Mouse (Mus musculus) bone marrow, adult 2 months (tissue): ENCODE data around the gene Nabp2. TPM values are rescaled to one million over a fixed set of nuclear protein-coding genes. Genes with fewer than 3 reads are reported as not detected.

Source experiments
- H3K27ac ChIP-seq: fragments of 200-500 bp; 2 replicates; pipeline ENCODE4 v1.5.1; 2012; ENCODE audit warnings: low read depth, mild to moderate bottlenecking, control low read depth, inconsistent platforms, low read length; ENCODE audit not compliant: control insufficient read depth, poor library complexity, insufficient read depth
- H3K4me1 ChIP-seq: fragments of 200-500 bp; 2 replicates; pipeline ENCODE4 v1.6.1; 2011; ENCODE audit warnings: low read length; ENCODE audit not compliant: control insufficient read depth, insufficient read depth
- H3K4me3 ChIP-seq: fragments of 200-500 bp; replicated peaks from 2 replicates; pipeline ENCODE3; 2011; ENCODE audit warnings: mild to moderate bottlenecking, low read depth, low read length, control low read depth; ENCODE audit not compliant: control insufficient read depth
- CTCF ChIP-seq: fragments of 200-500 bp; IDR thresholded peaks from 2 replicates; pipeline ENCODE4 v1.5.1; 2011; ENCODE audit warnings: low read length, control low read depth; ENCODE audit not compliant: control insufficient read depth, insufficient read depth
- POLR2A ChIP-seq: fragments of 200-500 bp; IDR thresholded peaks from 2 replicates; pipeline ENCODE4 v1.6.1; 2011; ENCODE audit warnings: low read depth, mild to moderate bottlenecking, control low read depth, low read length, borderline replicate concordance; ENCODE audit not compliant: control insufficient read depth
- WGBS: fragments of 180-500 bp; shearing (Covaris S2); methylation state at CpG from one replicate; pipeline ENCODE4 v1.1.7; 2018; 5-methylcytosine and 5-hydroxymethylcytosine counted together
- polyA plus RNA-seq: library from polyadenylated mRNA; stranded (reverse); fragments of >200 nt; gene quantifications from 2 replicates; pipeline ENCODE4 v1.2.4, GENCODE M21; 2011; ENCODE audit warnings: low replicate concordance; ENCODE audit not compliant: missing spikeins, insufficient read depth, insufficient read length

Gene Nabp2
- polyA plus RNA-seq, 1 experiment: 40.0 TPM

DNA sequence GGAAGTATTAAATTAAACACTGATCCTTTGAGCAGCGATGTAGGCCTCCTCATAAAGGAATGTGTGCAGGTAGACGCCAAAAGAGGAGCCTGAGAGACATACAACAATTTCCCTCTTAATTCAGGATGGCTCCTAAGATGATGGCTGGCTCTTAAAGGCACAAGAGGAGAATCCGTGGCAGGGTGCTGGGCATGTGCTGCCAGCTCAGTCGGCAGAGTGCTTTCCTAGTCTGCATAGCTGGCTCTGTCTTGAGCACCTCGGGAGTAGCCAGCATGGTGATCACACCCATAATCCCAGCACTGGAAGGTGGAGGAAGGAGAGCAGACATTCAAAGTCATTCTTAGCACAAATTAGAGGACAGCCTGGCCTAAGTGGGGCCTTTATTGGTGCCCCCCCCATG lies 24.6 kb upstream of the Nabp2 start:
- no peak for TF ChIP-seq CTCF
- no peak for TF ChIP-seq POLR2A
- WGBS: 80% methylated on average over 5 of the region's 5 CpGs
- Histone ChIP-seq H3K4me1 (peaks cover 10% of the 10 kb centered on the region), H3K27ac (peak overlapping the region; percentile 93), H3K4me3 (no peak overlapping the region)

DNA sequence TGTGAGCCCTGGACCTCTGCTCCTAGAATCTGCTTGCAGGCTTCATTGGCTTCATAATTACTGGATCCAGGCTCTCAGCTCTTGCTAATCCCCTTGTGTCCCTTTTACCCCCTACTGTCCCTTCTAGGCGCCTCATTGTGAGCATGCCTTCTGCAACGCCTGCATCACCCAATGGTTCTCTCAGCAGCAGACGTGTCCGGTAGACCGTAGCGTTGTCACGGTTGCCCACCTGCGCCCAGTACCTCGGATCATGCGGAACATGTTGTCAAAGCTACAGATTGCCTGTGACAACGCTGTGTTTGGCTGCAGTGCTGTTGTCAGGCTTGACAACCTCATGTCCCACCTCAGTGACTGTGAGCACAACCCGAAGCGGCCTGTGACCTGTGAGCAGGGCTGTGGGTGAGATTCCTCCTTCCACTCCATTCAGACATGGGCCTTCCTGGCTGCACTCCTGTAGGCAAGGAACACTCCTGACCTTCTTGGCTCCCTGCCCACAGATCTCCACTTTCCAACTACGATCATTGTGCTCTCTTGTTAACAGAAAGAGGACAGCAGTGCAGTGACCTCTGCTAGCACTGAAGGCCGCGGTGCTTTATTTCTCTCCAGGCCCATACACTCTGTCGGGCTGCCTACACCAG lies 24.0 kb upstream of the Nabp2 start:
- TF ChIP-seq CTCF (no peak), POLR2A (no peak)
- 79% methylated on average over 17 of the region's 17 CpGs for WGBS
- peak overlapping the region; percentile 93 for H3K27ac ChIP-seq
- H3K4me1 ChIP-seq: peaks cover 10% of the 10 kb centered on the region
- no peak overlapping the region for H3K4me3 ChIP-seq

DNA sequence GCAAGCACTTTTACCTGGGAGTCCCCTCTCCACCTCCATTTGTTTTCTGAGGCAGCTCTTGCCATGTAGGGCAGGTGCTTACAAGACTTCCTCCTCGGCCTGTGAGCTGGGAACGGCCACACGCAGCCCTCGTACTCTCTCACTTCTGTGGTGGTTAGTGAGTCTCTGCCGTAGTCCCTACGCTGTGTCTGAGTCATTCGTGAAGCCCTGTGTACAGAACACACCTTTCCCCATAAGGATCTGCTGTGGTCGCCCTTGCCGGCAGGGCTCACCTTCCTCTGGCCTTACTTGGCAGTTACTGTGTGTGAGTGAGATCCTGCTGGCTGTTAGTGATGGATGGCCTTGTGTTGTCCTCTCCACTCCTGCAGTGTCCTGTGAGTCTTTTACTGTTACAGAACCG lies 23.4 kb upstream of the Nabp2 start:
- Histone ChIP-seq H3K4me3 (no peak overlapping the region), H3K4me1 (peaks cover 10% of the 10 kb centered on the region), H3K27ac (peak overlapping the region; percentile 93)
- WGBS: 20% methylated on average over 10 of the region's 10 CpGs
- TF ChIP-seq POLR2A: no peak
- no peak for TF ChIP-seq CTCF

DNA sequence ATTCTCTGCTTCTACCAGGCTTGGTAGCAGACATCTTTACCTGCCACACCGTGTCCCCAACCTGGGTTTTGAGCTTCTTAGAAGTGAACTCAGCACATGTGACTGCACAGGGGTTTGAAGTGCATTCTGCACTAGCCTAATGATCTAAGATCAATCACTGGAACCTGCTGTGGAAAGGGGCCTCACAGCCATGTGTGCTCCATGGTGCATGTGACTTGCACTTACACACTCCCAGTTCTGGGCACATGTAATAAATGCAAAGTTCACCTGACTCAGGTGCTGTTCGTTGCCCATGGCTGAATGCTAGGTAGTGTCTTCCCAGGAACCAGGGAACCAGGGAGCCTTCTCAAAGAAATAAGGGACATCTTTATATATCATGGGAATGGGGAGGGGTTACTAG lies 22.1 kb upstream of the Nabp2 start:
- H3K4me3 ChIP-seq: no peak overlapping the region
- no peak overlapping the region for H3K27ac ChIP-seq
- peaks cover 10% of the 10 kb centered on the region for H3K4me1 ChIP-seq
- TF ChIP-seq POLR2A (no peak), CTCF (no peak)
- WGBS: 83% methylated on average over 2 of the region's 2 CpGs

DNA sequence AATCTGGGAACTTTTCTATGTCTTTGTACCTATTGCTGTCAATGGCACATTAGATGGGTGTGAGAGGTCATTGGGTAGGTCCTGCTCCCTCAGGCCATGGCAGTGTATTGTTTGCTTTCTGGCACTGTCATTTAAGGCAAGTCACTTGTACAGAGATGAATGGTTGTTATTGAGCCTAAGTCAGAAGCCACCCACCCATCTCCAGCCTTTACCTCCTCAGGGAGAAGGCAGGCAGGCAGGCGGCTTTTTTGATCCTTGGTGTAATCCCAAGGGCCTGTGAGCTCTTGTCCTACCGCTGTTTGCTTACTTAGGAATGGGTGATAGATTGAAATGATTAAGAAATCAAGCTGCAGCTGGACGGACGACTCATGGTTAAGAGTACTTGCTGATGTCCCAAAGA lies 18.2 kb upstream of the Nabp2 start:
- 86% methylated on average over 4 of the region's 4 CpGs for WGBS
- TF ChIP-seq CTCF (no peak), POLR2A (no peak)
- no peak overlapping the region for H3K4me3 ChIP-seq

DNA sequence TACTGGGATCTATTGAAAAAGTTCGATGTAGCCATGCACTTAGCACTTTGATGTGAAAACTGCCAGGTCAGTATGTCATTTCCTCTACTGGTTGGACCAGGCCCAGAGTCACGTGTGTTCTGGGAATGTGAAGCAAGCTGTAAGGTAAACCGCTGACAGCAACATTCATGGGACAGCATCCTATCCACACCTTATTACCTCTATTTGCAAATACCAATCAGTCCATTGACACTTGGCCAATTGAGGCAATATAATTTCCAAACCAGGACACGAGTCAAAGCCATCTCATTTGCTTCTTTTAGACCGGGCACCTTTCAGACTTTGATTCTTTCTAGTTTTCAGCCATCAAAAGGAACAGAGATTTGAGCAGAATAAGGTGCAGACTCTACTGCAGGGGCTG lies 17.8 kb upstream of the Nabp2 start:
- no peak for TF ChIP-seq POLR2A
- no peak for TF ChIP-seq CTCF
- Histone ChIP-seq H3K4me3 (no peak overlapping the region), H3K27ac (no peak overlapping the region), H3K4me1 (peaks cover 2% of the 10 kb centered on the region)
- WGBS: 83% methylated on average over 5 of the region's 5 CpGs

More for the DNA sequence above, 18.2 kb upstream of the Nabp2 start:
- Histone ChIP-seq H3K27ac (no peak overlapping the region), H3K4me1 (peaks cover 2% of the 10 kb centered on the region)

DNA sequence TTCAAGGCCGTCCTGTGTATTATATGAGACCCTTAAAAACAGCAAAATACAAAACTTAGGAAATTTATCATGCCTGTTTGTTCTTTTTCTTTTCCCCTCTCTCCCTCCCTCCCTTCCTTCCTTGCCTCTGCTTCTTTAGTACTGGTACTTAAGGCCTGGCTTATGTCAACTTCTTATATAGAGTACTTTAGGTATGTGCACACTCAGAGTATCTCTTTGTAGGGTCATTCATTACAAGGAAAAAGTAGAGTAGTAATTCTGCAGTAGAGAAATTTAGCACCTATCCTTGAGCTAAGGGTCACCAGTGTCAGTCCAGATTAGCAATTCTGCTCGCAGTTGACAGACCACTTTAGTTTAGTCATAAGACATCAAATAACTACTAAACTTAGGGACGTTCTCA lies 14.0 kb upstream of the Nabp2 start:
- Histone ChIP-seq H3K4me3 (no peak overlapping the region), H3K4me1 (no peaks in the 10 kb centered on the region; the same call in 1 of the 2 replicates), H3K27ac (no peak overlapping the region)
- no peak for TF ChIP-seq CTCF
- 78% methylated on average over 3 of the region's 3 CpGs for WGBS

DNA sequence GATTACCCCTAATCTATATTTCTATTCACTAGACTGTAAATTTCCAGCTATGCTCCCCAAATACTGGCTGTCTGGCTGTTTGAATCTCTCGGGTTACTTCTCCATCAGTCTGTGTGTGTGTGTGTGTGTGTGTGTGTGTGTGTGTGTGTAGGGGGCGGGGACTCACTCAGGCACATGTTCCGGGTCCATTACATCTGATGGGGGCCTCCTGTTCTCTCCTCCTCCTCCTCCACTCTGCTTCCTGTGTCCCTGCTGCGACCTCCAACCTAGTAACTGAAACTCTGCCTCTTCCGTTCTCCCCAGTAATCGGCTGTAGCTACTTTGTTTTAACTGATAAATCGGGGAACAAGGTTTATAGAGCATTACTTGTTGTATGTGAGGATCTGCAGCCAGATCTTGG lies 13.3 kb upstream of the Nabp2 start:
- Histone ChIP-seq H3K4me3 (no peak overlapping the region), H3K27ac (no peak overlapping the region), H3K4me1 (no peaks in the 10 kb centered on the region; the same call in 1 of the 2 replicates)
- 5% methylated on average over 7 of the region's 7 CpGs for WGBS
- TF ChIP-seq POLR2A (no peak), CTCF (no peak)

DNA sequence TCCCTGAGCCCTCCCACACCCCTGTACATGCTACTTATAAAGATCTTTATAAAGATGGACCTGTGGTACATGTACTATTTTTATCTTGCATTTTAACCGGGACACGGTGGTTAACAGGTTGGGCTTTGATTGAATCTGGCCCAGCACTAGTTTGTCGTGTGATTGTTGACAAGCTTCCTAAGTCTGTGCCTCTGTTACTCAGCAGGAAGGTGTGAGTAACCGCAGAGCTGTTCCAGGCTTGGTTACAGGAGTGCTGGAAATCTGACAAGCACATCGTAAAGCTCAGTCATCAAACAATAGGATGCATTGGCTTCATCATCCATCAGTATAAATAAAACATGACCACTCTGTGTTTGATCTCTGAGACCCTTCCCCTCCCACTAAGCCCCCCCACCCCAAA lies 11.1 kb upstream of the Nabp2 start:
- TF ChIP-seq POLR2A (no peak), CTCF (no peak)
- WGBS: 64% methylated on average over 5 of the region's 5 CpGs
- H3K4me3 ChIP-seq: no peak overlapping the region
- no peak overlapping the region for H3K27ac ChIP-seq
- no peaks in the 10 kb centered on the region; the same call in 1 of the 2 replicates for H3K4me1 ChIP-seq
